Mouse (Mus musculus) myocyte (in vitro differentiated cells): ENCODE measurements around the gene Sacs. TPM values are rescaled to one million over a fixed set of nuclear protein-coding genes. Genes with fewer than 3 reads are reported as not detected.
"Not testable (repeated sequence)": the region's sequence is repeated elsewhere in the genome, so short reads cannot be mapped to it uniquely, and the experiment has no call there.

Source experiments
- H3K27me3 ChIP-seq: one replicate; pipeline ENCODE4 v1.6.1; 2011; ENCODE audit not compliant: control insufficient read depth, insufficient read depth, insufficient read length
- H3K36me3 ChIP-seq: one replicate; pipeline ENCODE4 v1.6.1; 2011; ENCODE audit not compliant: control insufficient read depth, insufficient read depth
- H3K4me2 ChIP-seq: one replicate; pipeline ENCODE4 v1.6.1; 2011; ENCODE audit warnings: low read depth, control low read depth
- H3K4me3 ChIP-seq: one replicate; pipeline ENCODE4 v1.5.1; 2011; ENCODE audit warnings: mild to moderate bottlenecking, control low read depth, moderate library complexity
- H3K79me2 ChIP-seq: one replicate; pipeline ENCODE4 v1.6.1; 2011; ENCODE audit not compliant: control insufficient read depth, insufficient read depth
- H3ac ChIP-seq: one replicate; pipeline ENCODE4 v1.6.1; 2011; ENCODE audit not compliant: control insufficient read depth, insufficient read length
- CEBPB ChIP-seq: IDR thresholded peaks from 2 replicates; pipeline ENCODE4 v1.6.1; 2011; ENCODE audit warnings: mild to moderate bottlenecking, moderate library complexity; ENCODE audit not compliant: poor library complexity, insufficient read depth, severe bottlenecking
- E2F4 ChIP-seq: IDR thresholded peaks from one replicate; pipeline ENCODE4 v1.6.1; 2011; ENCODE audit warnings: mild to moderate bottlenecking, control low read depth, moderate library complexity; ENCODE audit not compliant: insufficient read depth
- MAX ChIP-seq: IDR thresholded peaks from one replicate; pipeline ENCODE4 v1.6.1; 2011; ENCODE audit warnings: low read depth, mild to moderate bottlenecking, control low read depth
- MYOD1 ChIP-seq, 3 experiments: IDR thresholded peaks; one replicate each; pipeline ENCODE4 v1.6.1; 2011; ENCODE audit warnings: control low read depth in 2 of 3, low read depth in 2 of 3, mild to moderate bottlenecking in 2 of 3, moderate library complexity in 1 of 3; ENCODE audit not compliant: insufficient read length in 2 of 3, control insufficient read depth in 1 of 3
- MYOG ChIP-seq, 3 experiments: IDR thresholded peaks; one replicate each; pipeline ENCODE4 v1.6.1; 2011; ENCODE audit warnings: control low read depth in 2 of 3, low read depth in 2 of 3, mild to moderate bottlenecking in 2 of 3; ENCODE audit not compliant: insufficient read length in 2 of 3, control insufficient read depth in 1 of 3, insufficient read depth in 1 of 3
- POLR2A ChIP-seq: IDR thresholded peaks from one replicate; pipeline ENCODE4 v1.6.1; 2011; ENCODE audit warnings: low read depth, mild to moderate bottlenecking, control low read depth, moderate library complexity; ENCODE audit not compliant: insufficient read length
- POLR2AphosphoS2 ChIP-seq: IDR thresholded peaks from one replicate; pipeline ENCODE4 v1.6.1; 2011; ENCODE audit warnings: low read depth, control low read depth; ENCODE audit not compliant: insufficient read length
- REST ChIP-seq: IDR thresholded peaks from one replicate; pipeline ENCODE4 v1.6.1; 2011; ENCODE audit warnings: mild to moderate bottlenecking, control low read depth, moderate library complexity; ENCODE audit not compliant: insufficient read depth, insufficient read length
- SRF ChIP-seq: IDR thresholded peaks from one replicate; pipeline ENCODE4 v1.6.1; 2011; ENCODE audit warnings: low read depth; ENCODE audit not compliant: control insufficient read depth, insufficient read length
- TCF12 ChIP-seq: IDR thresholded peaks from one replicate; pipeline ENCODE4 v1.6.1; 2011; ENCODE audit warnings: mild to moderate bottlenecking, control low read depth; ENCODE audit not compliant: poor library complexity, insufficient read depth, severe bottlenecking
- TCF3 ChIP-seq: IDR thresholded peaks from one replicate; pipeline ENCODE4 v1.6.1; 2011; ENCODE audit warnings: low read depth, control low read depth; ENCODE audit not compliant: insufficient read length
- USF1 ChIP-seq: IDR thresholded peaks from one replicate; pipeline ENCODE4 v1.6.1; 2011; ENCODE audit warnings: low read depth, mild to moderate bottlenecking, control low read depth, moderate library complexity
- polyA plus RNA-seq: library from polyadenylated mRNA; unstranded; fragments of >200 nt; fragmentation: generic; extraction: Trizol; gene quantifications from one replicate; pipeline ENCODE4 v1.2.1, GENCODE M21; 2012; ENCODE audit warnings: missing spikeins

Sacs gene
- polyA plus RNA-seq, 1 experiment = 1.6 TPM

DNA sequence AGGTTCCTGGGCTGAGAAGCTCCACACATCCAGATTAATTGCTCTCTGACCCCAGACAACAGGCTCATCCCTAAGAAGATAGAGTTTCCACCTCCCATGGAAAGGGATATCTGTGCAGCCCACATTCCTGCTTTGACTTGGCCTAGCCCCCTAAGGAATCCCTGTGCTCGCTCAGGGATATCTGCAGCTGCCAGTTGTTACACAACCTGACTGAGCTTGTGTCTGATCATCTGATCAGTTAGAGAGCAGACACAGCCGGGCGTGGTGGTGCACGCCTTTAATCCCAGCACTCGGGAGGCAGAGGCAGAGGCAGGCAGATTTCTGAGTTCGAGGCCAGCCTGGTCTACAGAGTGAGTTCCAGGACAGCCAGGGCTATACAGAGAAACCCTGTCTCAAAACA lies 10.9 kb upstream of the Sacs start:
- not testable (repeated sequence) for H3K36me3 ChIP-seq, H3ac ChIP-seq, H3K27me3 ChIP-seq, H3K79me2 ChIP-seq, H3K4me2 ChIP-seq, H3K4me3 ChIP-seq
- peak; percentile 44 for TF ChIP-seq TCF12
- 0 out of 2 replicates have a peak, but pooled peaks have one; percentile 42 for TF ChIP-seq CEBPB
- TF ChIP-seq MYOD1 (IDR thresholded peaks at IDR 0.05; ENCODE audit: control insufficient read depth in 1 of 3, insufficient read length in 2 of 3, low read depth in 2 of 3) = peak in 2 of 3 experiments; percentile 20 to 67
- TF ChIP-seq MYOG (IDR thresholded peaks at IDR 0.05; ENCODE audit: control insufficient read depth in 1 of 3, insufficient read depth in 1 of 3, insufficient read length in 2 of 3, low read depth in 2 of 3) = peak in 1 of 3 experiments; percentile 61

DNA sequence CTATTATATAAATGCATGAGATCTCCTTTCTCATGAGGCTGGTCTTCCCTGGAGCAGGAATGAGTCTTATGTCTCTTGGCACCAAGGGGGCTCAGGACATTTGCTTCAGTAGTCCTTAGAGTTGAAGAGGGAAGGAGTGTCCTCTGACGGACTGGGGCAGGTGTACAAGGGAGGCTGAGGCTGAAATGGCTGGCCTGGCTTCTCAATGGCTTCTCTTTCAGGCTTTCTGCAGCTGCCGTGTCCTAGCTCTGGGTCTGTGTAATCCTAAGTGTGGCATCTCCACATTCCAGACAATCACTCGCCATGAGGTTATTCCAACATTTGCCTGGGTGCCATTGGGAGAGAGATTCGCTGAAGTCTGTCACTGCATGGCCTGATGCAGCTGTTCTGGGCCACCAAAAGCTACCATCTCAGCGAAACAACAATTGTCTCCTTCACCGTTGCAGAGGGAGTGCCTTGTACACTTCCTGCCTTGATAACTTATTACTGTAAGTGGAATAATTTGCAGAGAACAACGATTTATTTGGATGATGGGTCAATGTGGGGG lies 9.2 kb upstream of the Sacs start:
- TF ChIP-seq MYOG (IDR thresholded peaks at IDR 0.05; ENCODE audit: control insufficient read depth in 1 of 3, insufficient read depth in 1 of 3, insufficient read length in 2 of 3, low read depth in 2 of 3) (peak; percentile 64 to 92 (median 78)), REST (no peak), SRF (peak; percentile 35), TCF12 (peak; percentile 61), POLR2AphosphoS2 (no peak), MAX (no peak), MYOD1 (IDR thresholded peaks at IDR 0.05; ENCODE audit: control insufficient read depth in 1 of 3, insufficient read length in 2 of 3, low read depth in 2 of 3) (peak; percentile 62 to 96 (median 96)), POLR2A (peak; percentile 32), USF1 (no peak), E2F4 (no peak), TCF3 (peak; percentile 62), CEBPB (no peak)
- H3K4me3 ChIP-seq = no peak overlapping the region
- H3K27me3 ChIP-seq = no peaks in the 10 kb centered on the region
- H3K36me3 ChIP-seq = no peaks in the 10 kb centered on the region
- no peaks in the 10 kb centered on the region for H3K79me2 ChIP-seq
- peak overlapping the region; percentile 63 for H3K4me2 ChIP-seq
- no peak overlapping the region for H3ac ChIP-seq

DNA sequence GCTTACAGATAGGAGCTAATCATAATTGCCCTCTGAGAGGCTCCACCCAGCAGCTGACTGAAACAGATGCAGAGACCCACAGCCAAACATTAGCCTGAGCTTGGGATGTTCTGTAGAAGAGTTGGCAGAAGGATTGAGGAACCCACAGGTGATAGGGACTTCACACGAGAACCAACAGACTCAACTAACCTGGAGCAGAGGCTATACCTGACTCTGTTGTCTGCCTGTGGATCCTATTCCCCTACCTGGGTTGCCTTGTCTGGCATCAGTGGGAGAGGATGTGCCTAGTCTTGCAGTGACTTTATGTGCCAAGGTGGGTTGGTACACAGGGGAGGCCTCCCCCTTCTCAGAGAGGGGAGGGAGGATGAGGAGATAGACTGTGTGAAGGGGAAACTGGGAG lies 5.7 kb upstream of the Sacs start:
- Histone ChIP-seq H3K4me2 (no peak overlapping the region), H3K36me3 (no peaks in the 10 kb centered on the region), H3K79me2 (no peaks in the 10 kb centered on the region), H3ac (no peak overlapping the region), H3K4me3 (no peak overlapping the region), H3K27me3 (no peaks in the 10 kb centered on the region)
- no peak for TF ChIP-seq CEBPB
- TF ChIP-seq TCF12 = no peak
- TF ChIP-seq REST = no peak
- no peak for TF ChIP-seq TCF3
- TF ChIP-seq MYOD1 (IDR thresholded peaks at IDR 0.05; ENCODE audit: control insufficient read depth in 1 of 3, insufficient read length in 2 of 3, low read depth in 2 of 3) = no peak
- no peak for TF ChIP-seq USF1
- no peak for TF ChIP-seq E2F4
- no peak for TF ChIP-seq POLR2A
- TF ChIP-seq MYOG (IDR thresholded peaks at IDR 0.05; ENCODE audit: control insufficient read depth in 1 of 3, insufficient read depth in 1 of 3, insufficient read length in 2 of 3, low read depth in 2 of 3) = no peak
- TF ChIP-seq POLR2AphosphoS2 = no peak
- TF ChIP-seq MAX = no peak

DNA sequence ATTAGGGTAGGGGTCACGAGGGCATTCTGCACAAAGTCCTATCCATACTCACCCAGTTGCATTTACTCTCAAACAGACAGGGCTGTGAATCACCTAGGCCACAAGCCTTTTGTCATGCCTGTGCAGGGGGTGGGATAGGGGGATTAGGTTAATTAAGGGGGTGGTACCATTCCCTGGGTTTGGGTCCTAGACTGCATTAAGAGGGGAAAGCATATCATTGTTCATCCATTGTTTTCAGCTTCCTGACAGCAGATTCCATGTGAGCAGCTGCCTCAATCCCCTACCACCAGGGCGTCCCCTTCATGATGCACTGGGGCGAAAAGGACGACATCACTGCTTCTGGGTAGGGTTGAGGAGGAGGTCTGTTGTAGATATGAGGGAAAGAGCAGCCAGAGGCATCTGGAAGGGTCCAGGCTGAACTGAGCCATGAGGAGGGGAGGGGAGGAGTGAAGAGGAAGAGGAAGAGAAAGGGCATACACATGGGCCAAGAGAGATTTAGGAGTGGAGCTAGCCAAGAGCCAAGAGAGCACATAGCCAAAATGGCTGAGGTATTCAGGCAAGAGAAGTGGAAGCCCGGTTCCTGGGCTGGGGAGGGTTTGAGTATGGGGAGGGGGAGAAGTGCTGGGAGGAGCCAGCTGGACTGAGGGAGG lies 3.8 kb upstream of the Sacs start:
- Histone ChIP-seq H3ac (no peak overlapping the region), H3K4me3 (no peak overlapping the region), H3K27me3 (no peaks in the 10 kb centered on the region), H3K79me2 (no peaks in the 10 kb centered on the region), H3K36me3 (no peaks in the 10 kb centered on the region), H3K4me2 (no peak overlapping the region)
- TF ChIP-seq MYOD1 (IDR thresholded peaks at IDR 0.05; ENCODE audit: control insufficient read depth in 1 of 3, insufficient read length in 2 of 3, low read depth in 2 of 3) (no peak), MAX (no peak), SRF (no peak), USF1 (no peak), MYOG (IDR thresholded peaks at IDR 0.05; ENCODE audit: control insufficient read depth in 1 of 3, insufficient read depth in 1 of 3, insufficient read length in 2 of 3, low read depth in 2 of 3) (no peak), REST (no peak), E2F4 (no peak), POLR2A (no peak), TCF12 (no peak), TCF3 (no peak), CEBPB (no peak), POLR2AphosphoS2 (no peak)
